Mouse (Mus musculus) adrenal gland, postnatal 14 days (tissue): ENCODE measurements at regions not wholly inside any gene's neighbourhood (a gene's known extent, or its start where the extent isn't known, plus 50 kb on each side); places are given as distances from the start of the nearest gene placed in this dataset.
A peak's percentile ranks its signal among the peaks of the same experiment; 100 is the strongest.

Source experiments
- DNase-seq: peaks from one replicate; pipeline ENCODE4 v3.0.0; 2021; ENCODE audit warnings: mixed read lengths

- peak; percentile 2 for DNase-seq
These were observed 93.4 kb downstream of the Vmn2r41 start for GRCm38 (mm10) chr7:8068092-8068491.
